ENCODE assay signal across 15 mouse cellular contexts in the genomic region with DNA sequence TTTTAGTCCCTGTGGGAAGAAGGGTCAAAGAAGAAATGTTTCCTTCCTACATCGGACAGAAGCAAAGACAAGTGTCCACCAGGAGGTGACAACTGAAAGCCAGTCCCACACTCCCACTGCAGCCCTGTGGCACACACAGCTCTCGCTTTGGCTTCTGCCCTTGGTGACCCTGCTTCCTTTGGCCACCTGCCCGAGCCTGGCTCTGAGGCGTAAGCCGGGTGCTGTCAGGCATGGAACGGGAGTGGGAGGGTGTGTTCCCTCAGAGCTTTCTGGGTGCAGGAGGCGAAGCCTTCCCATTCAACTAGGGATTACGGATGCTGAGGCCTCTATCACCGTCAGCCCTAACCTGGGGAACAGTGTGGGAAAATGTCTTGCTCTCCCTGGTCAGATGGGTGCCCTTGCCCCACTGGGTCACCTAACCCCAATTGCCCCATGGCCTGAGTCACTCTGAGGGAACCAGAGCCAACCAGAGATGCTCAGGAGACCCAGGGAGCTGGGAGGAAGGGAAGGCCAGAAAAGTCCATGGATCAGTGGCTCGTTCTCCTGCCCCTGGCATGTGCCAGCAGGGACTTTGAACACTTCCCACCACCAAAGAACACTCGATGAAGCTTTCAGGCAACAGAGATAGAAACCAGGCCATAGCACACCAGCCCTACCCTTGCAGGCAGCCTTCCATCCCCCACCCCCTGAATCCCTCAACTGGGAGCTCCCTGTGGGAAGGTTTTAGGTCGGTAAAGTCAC. TPM values are rescaled to one million over a fixed set of nuclear protein-coding genes. Genes with fewer than 3 reads are reported as not detected.
DNase-seq lines count a peak whose midpoint lies in the region; ATAC-seq lines count a peak whose summit lies in the region.
"Had no signal": no experiment of that assay in that cellular context is flagged by ENCODE, and none has a peak within 500 bp of the region (broad histone marks: within the 10 kb centered on the region; RNA-seq: fewer than 3 reads in every experiment).

No protein-coding gene starts in this region.

- WGBS in midbrain, embryonic 11.5 days = 60% methylated on average over 12 of the region's 12 CpGs
- 65% methylated on average over 12 of the region's 12 CpGs for WGBS in midbrain, embryonic 10.5 days
- 72% methylated on average over 12 of the region's 12 CpGs for WGBS in hindbrain, embryonic 10.5 days

- no peak overlapping the region for H3K4me2 ChIP-seq in midbrain, embryonic 11.5 days
- H3K4me2 ChIP-seq: forebrain, embryonic 15.5 days; limb, embryonic 15.5 days had no signal

- no peaks in the 10 kb centered on the region for H3K9me3 ChIP-seq in midbrain, embryonic 11.5 days (ENCODE audit: control insufficient read depth, low read length)
- no peaks in the 10 kb centered on the region for H3K9me3 ChIP-seq in midbrain, embryonic 10.5 days (replicated peaks)
- no peaks in the 10 kb centered on the region for H3K9me3 ChIP-seq in hindbrain, embryonic 10.5 days
- H3K9me3 ChIP-seq: forebrain, embryonic 15.5 days; limb, embryonic 15.5 days had no signal

- H3K4me3 ChIP-seq in midbrain, embryonic 11.5 days (ENCODE audit: low read depth, low read length) = no peak overlapping the region
- no peak overlapping the region for H3K4me3 ChIP-seq in midbrain, embryonic 10.5 days
- H3K4me3 ChIP-seq in hindbrain, embryonic 10.5 days = no peak overlapping the region
- H3K4me3 ChIP-seq: forebrain, embryonic 15.5 days; limb, embryonic 15.5 days had no signal

- no peaks in the 10 kb centered on the region for H3K36me3 ChIP-seq in midbrain, embryonic 11.5 days (ENCODE audit: control insufficient read depth, insufficient read depth, low read length)
- H3K36me3 ChIP-seq in midbrain, embryonic 10.5 days = no peaks in the 10 kb centered on the region
- no peaks in the 10 kb centered on the region for H3K36me3 ChIP-seq in hindbrain, embryonic 10.5 days
- H3K36me3 ChIP-seq: forebrain, embryonic 15.5 days; limb, embryonic 15.5 days had no signal

- H3K27me3 ChIP-seq in midbrain, embryonic 11.5 days (ENCODE audit: control insufficient read depth, insufficient read depth, low read length) = 0 out of 2 replicates have a peak, but pooled peaks cover 2% of the 10 kb centered on the region
- peaks cover 40% of the 10 kb centered on the region for H3K27me3 ChIP-seq in midbrain, embryonic 10.5 days (ENCODE audit: low read depth, poor library complexity, severe bottlenecking)
- peaks cover 45% of the 10 kb centered on the region for H3K27me3 ChIP-seq in hindbrain, embryonic 10.5 days (ENCODE audit: insufficient read depth, poor library complexity, severe bottlenecking)

- peaks cover 6% of the 10 kb centered on the region for H3K4me1 ChIP-seq in midbrain, embryonic 11.5 days (ENCODE audit: control insufficient read depth, insufficient read depth, low read length)
- H3K4me1 ChIP-seq in midbrain, embryonic 10.5 days = peaks cover 19% of the 10 kb centered on the region
- H3K4me1 ChIP-seq in hindbrain, embryonic 10.5 days (replicated peaks) = peaks cover 24% of the 10 kb centered on the region

- H3K27ac ChIP-seq in midbrain, embryonic 11.5 days (ENCODE audit: low read depth, low read length) = no peak overlapping the region
- H3K27ac ChIP-seq in midbrain, embryonic 10.5 days (replicated peaks) = no peak overlapping the region
- no peak overlapping the region for H3K27ac ChIP-seq in hindbrain, embryonic 10.5 days
- H3K27ac ChIP-seq: forebrain, embryonic 15.5 days; limb, embryonic 15.5 days had no signal

- DNase-seq in adrenal gland, adult (ENCODE audit: inconsistent age in 2 of 2, low spot score in 1 of 2) = peak; percentile 16 to 82
- DNase-seq in adrenal gland, postnatal 4 days (ENCODE audit: low spot score in 2 of 2) = no peak
- peak; percentile 73 for DNase-seq in midbrain, embryonic 11.5 days (ENCODE audit: low spot score, missing footprints)
- no peak for DNase-seq in midbrain, embryonic 10.5 days (ENCODE audit: low spot score)
- peak; percentile 87 for DNase-seq in kidney, postnatal 14 days
- no peak for DNase-seq in hindbrain, embryonic 10.5 days (ENCODE audit: low spot score)
- DNase-seq: thymus, adult 18-20 months had no signal

- no peak for ATAC-seq in midbrain, embryonic 11.5 days (ENCODE audit: low FRiP score)
- no peak for ATAC-seq in megakaryocyte, adult 5-6 weeks (ENCODE audit: poor library complexity, severe bottlenecking)
- ATAC-seq in inflammation-experienced regulatory T-cells, adult 6 months = no peak
- ATAC-seq: forebrain, embryonic 15.5 days; intestine, embryonic 16.5 days had no signal

- no peak overlapping the region for H3K9ac ChIP-seq in midbrain, embryonic 11.5 days (ENCODE audit: low read length)
- H3K9ac ChIP-seq: forebrain, embryonic 15.5 days; limb, embryonic 15.5 days had no signal

RNA-seq across cellular contexts. Expression of a gene that starts 3.0 kb away (rescaled TPM):
- not detected for total RNA-seq in adrenal gland, postnatal 4 days (2021)
- not detected in 2 replicates for polyA plus RNA-seq in midbrain, embryonic 11.5 days (2014; fragmentation: Nextera tagmentation; extraction: Ambion mirVana)
- polyA plus RNA-seq in midbrain, embryonic 10.5 days (2016; fragmentation: Nextera tagmentation; extraction: Ambion mirVana) = not detected in 2 replicates
- total RNA-seq in megakaryocyte, adult 5-6 weeks (2015) = not detected in 2 replicates
- not detected in 2 replicates for total RNA-seq in megakaryocyte, adult 5-6 weeks (2017)
- polyA plus RNA-seq in hindbrain, embryonic 10.5 days (2016; fragmentation: Nextera tagmentation; extraction: Ambion mirVana) = not detected in 2 replicates
- polyA plus RNA-seq in inflammation-experienced regulatory T-cells, adult 6 months (2017; shearing (Covaris generic)) = not detected
- total RNA-seq: MEL had no signal

RNA-seq across cellular contexts. Expression of a gene that starts 12.6 kb away (rescaled TPM):
- total RNA-seq in adrenal gland, postnatal 4 days (2021) = 1 to 10 TPM; 1.2 to 1.4 TPM
- polyA plus RNA-seq in midbrain, embryonic 11.5 days (2014; fragmentation: Nextera tagmentation; extraction: Ambion mirVana) = 0.18 and 0.25 TPM in 2 replicates
- 0.07 and 0.20 TPM in 2 replicates for polyA plus RNA-seq in midbrain, embryonic 10.5 days (2016; fragmentation: Nextera tagmentation; extraction: Ambion mirVana)
- total RNA-seq in megakaryocyte, adult 5-6 weeks (2015) = not detected in 2 replicates
- not detected in 2 replicates for total RNA-seq in megakaryocyte, adult 5-6 weeks (2017)
- polyA plus RNA-seq in hindbrain, embryonic 10.5 days (2016; fragmentation: Nextera tagmentation; extraction: Ambion mirVana) = 0.18 TPM in 1 of 2 replicates, not detected in the other
- polyA plus RNA-seq in inflammation-experienced regulatory T-cells, adult 6 months (2017; shearing (Covaris generic)) = not detected
- total RNA-seq: megakaryocyte progenitor cell, adult 5-6 weeks; MEL had no signal
- polyA plus RNA-seq: intestine, embryonic 16.5 days had no signal

RNA-seq across cellular contexts. Expression of a gene that starts 26.6 kb away (rescaled TPM):
- total RNA-seq in adrenal gland, postnatal 4 days (2021) = not detected
- polyA plus RNA-seq in midbrain, embryonic 11.5 days (2014; fragmentation: Nextera tagmentation; extraction: Ambion mirVana) = not detected in 2 replicates
- polyA plus RNA-seq in midbrain, embryonic 10.5 days (2016; fragmentation: Nextera tagmentation; extraction: Ambion mirVana) = not detected in 2 replicates
- not detected in 2 replicates for total RNA-seq in megakaryocyte, adult 5-6 weeks (2015)
- total RNA-seq in megakaryocyte, adult 5-6 weeks (2017) = not detected in 2 replicates
- not detected in 2 replicates for polyA plus RNA-seq in hindbrain, embryonic 10.5 days (2016; fragmentation: Nextera tagmentation; extraction: Ambion mirVana)
- not detected for polyA plus RNA-seq in inflammation-experienced regulatory T-cells, adult 6 months (2017; shearing (Covaris generic))
- total RNA-seq: megakaryocyte progenitor cell, adult 5-6 weeks had no signal
- polyA plus RNA-seq: forebrain, embryonic 15.5 days; heart, embryonic 14.5 days had no signal

RNA-seq across cellular contexts. Expression of a gene that starts 34.8 kb away (rescaled TPM):
- total RNA-seq in adrenal gland, postnatal 4 days (2021) = not detected
- polyA plus RNA-seq in midbrain, embryonic 11.5 days (2014; fragmentation: Nextera tagmentation; extraction: Ambion mirVana) = not detected in 2 replicates
- polyA plus RNA-seq in midbrain, embryonic 10.5 days (2016; fragmentation: Nextera tagmentation; extraction: Ambion mirVana) = not detected in 2 replicates
- total RNA-seq in megakaryocyte, adult 5-6 weeks (2015) = not detected in 2 replicates
- not detected in 2 replicates for total RNA-seq in megakaryocyte, adult 5-6 weeks (2017)
- polyA plus RNA-seq in hindbrain, embryonic 10.5 days (2016; fragmentation: Nextera tagmentation; extraction: Ambion mirVana) = not detected in 2 replicates
- not detected for polyA plus RNA-seq in inflammation-experienced regulatory T-cells, adult 6 months (2017; shearing (Covaris generic))
- total RNA-seq: megakaryocyte progenitor cell, adult 5-6 weeks; MEL had no signal
- polyA plus RNA-seq: forebrain, embryonic 15.5 days; heart, embryonic 14.5 days; intestine, embryonic 16.5 days had no signal

RNA-seq across cellular contexts. Expression of a gene that starts 58.0 kb away (rescaled TPM):
- total RNA-seq in adrenal gland, postnatal 4 days (2021) = not detected
- polyA plus RNA-seq in midbrain, embryonic 11.5 days (2014; fragmentation: Nextera tagmentation; extraction: Ambion mirVana) = not detected in 2 replicates
- polyA plus RNA-seq in midbrain, embryonic 10.5 days (2016; fragmentation: Nextera tagmentation; extraction: Ambion mirVana) = not detected in 2 replicates
- not detected in 2 replicates for total RNA-seq in megakaryocyte, adult 5-6 weeks (2015)
- 0.11 TPM in 1 of 2 replicates, not detected in the other for total RNA-seq in megakaryocyte, adult 5-6 weeks (2017)
- polyA plus RNA-seq in hindbrain, embryonic 10.5 days (2016; fragmentation: Nextera tagmentation; extraction: Ambion mirVana) = not detected in 2 replicates
- polyA plus RNA-seq in inflammation-experienced regulatory T-cells, adult 6 months (2017; shearing (Covaris generic)) = not detected
- total RNA-seq: megakaryocyte progenitor cell, adult 5-6 weeks; MEL had no signal
- polyA plus RNA-seq: heart, embryonic 14.5 days had no signal

Comparison
In these comparisons a context has a peak if more than half of its experiments do, and no peak if none do; other contexts are left out.
1. DNase-seq: peak in adrenal gland, adult (2 of 2), midbrain, embryonic 11.5 days (single experiment) and kidney, postnatal 14 days (single experiment); none in adrenal gland, postnatal 4 days (0 of 2), midbrain, embryonic 10.5 days (single experiment) and hindbrain, embryonic 10.5 days (single experiment).